Comparison of ENCODE assay signal across 8 mouse cellular contexts in genomic region chr8:127139154-127139553, GRCm38 (mm10).
DNase-seq lines count a peak whose midpoint lies in the region; ATAC-seq and TF ChIP-seq lines count a peak whose summit lies in the region.

No protein-coding gene starts in this region.

- peak; percentile 75; the same call in 1 of the 2 replicates for ATAC-seq in forebrain, embryonic 14.5 days
- ATAC-seq in lung, embryonic 15.5 days (ENCODE audit: borderline replicate concordance, extremely low read depth, low FRiP score, low TSS enrichment) = peak; percentile 62; the same call in 1 of the 2 replicates
- ATAC-seq in erythroblast, adult 5-6 weeks (replicated peaks; ENCODE audit: low FRiP score, poor library complexity, severe bottlenecking) = no peak

- no peak overlapping the region for H3K9ac ChIP-seq in ES-Bruce4 (ENCODE audit: low read depth, poor library complexity, severe bottlenecking)
- H3K9ac ChIP-seq in forebrain, embryonic 14.5 days (ENCODE audit: low read length) = no peak overlapping the region
- no peak overlapping the region for H3K9ac ChIP-seq in lung, embryonic 15.5 days

- 42% methylated on average over 1 of the region's 1 CpGs for WGBS in forebrain, embryonic 14.5 days
- 19% methylated on average over 1 of the region's 1 CpGs for WGBS in lung, embryonic 15.5 days

- no peaks in the 10 kb centered on the region for H3K9me3 ChIP-seq in ES-Bruce4 (replicated peaks; ENCODE audit: control insufficient read depth, insufficient read depth, low read length, poor library complexity, severe bottlenecking)
- H3K9me3 ChIP-seq in forebrain, embryonic 14.5 days (replicated peaks; ENCODE audit: control insufficient read depth, low read length) = no peaks in the 10 kb centered on the region
- H3K9me3 ChIP-seq in lung, embryonic 15.5 days = no peaks in the 10 kb centered on the region

- H3K4me1 ChIP-seq in ES-Bruce4 (ENCODE audit: control insufficient read depth, insufficient read depth, low read length) = no peaks in the 10 kb centered on the region
- H3K4me1 ChIP-seq in forebrain, embryonic 14.5 days (ENCODE audit: control insufficient read depth, insufficient read depth, low read length) = no peaks in the 10 kb centered on the region
- peaks cover 34% of the 10 kb centered on the region for H3K4me1 ChIP-seq in lung, embryonic 15.5 days

- no peak overlapping the region for H3K4me2 ChIP-seq in forebrain, embryonic 14.5 days (ENCODE audit: low read length)
- H3K4me2 ChIP-seq in lung, embryonic 15.5 days = no peak overlapping the region

- peak; percentile 86 for DNase-seq in brain, embryonic 14.5 days (ENCODE audit: low read depth)
- peak; percentile 88 for DNase-seq in forebrain, embryonic 14.5 days (ENCODE audit: low spot score)
- peak; percentile 48 for DNase-seq in heart, postnatal 25 days (ENCODE audit: low spot score)
- peak; percentile 57 to 74 for DNase-seq in layer of hippocampus, adult 2 months (ENCODE audit: low spot score in 2 of 2)
- peak; percentile 81 for DNase-seq in retina, postnatal 1 day

- no peak for TF ChIP-seq EP300 in ES-Bruce4 (IDR thresholded peaks at IDR 0.05; ENCODE audit: insufficient read depth, low read depth, low read length)

- H3K27me3 ChIP-seq in ES-Bruce4 (ENCODE audit: control insufficient read depth, insufficient read depth, low read length, poor library complexity, severe bottlenecking) = no peaks in the 10 kb centered on the region
- H3K27me3 ChIP-seq in forebrain, embryonic 14.5 days (replicated peaks; ENCODE audit: control insufficient read depth, insufficient read depth, low read length) = no peaks in the 10 kb centered on the region
- no peaks in the 10 kb centered on the region for H3K27me3 ChIP-seq in lung, embryonic 15.5 days

- no peak overlapping the region for H3K4me3 ChIP-seq in ES-Bruce4 (ENCODE audit: low read depth, low read length)
- H3K4me3 ChIP-seq in forebrain, embryonic 14.5 days (ENCODE audit: low read depth, low read length) = no peak overlapping the region
- no peak overlapping the region for H3K4me3 ChIP-seq in layer of hippocampus, adult 2 months
- H3K4me3 ChIP-seq in lung, embryonic 15.5 days = no peak overlapping the region

- H3K27ac ChIP-seq in ES-Bruce4 (ENCODE audit: insufficient read depth, low read length) = no peak overlapping the region
- H3K27ac ChIP-seq in forebrain, embryonic 14.5 days (ENCODE audit: low read depth, low read length) = no peak overlapping the region
- H3K27ac ChIP-seq in layer of hippocampus, adult 2 months = no peak overlapping the region
- no peak overlapping the region for H3K27ac ChIP-seq in lung, embryonic 15.5 days

- intact Hi-C loops in heart, postnatal 25 days (cut with DNase I) = loop anchor here (1.0 to 2.0 kb wide), 2 partner anchors 74 to 153 kb away; no protein-coding TSS in a partner anchor

- TF ChIP-seq CTCF in ES-Bruce4 (IDR thresholded peaks at IDR 0.05; ENCODE audit: low read depth, low read length) = peak; percentile 27
- TF ChIP-seq CTCF in brain, embryonic 14.5 days (IDR thresholded peaks at IDR 0.05; ENCODE audit: borderline replicate concordance, extremely low read depth, insufficient read depth, insufficient read length) = peak; percentile 83; the same call in 1 of the 2 replicates
- peak; percentile 96 for TF ChIP-seq CTCF in layer of hippocampus, adult 2 months (conservative IDR thresholded peaks at IDR 0.05)

- H3K36me3 ChIP-seq in ES-Bruce4 (ENCODE audit: control insufficient read depth, insufficient read depth, low read length, poor library complexity, severe bottlenecking) = no peaks in the 10 kb centered on the region
- no peaks in the 10 kb centered on the region for H3K36me3 ChIP-seq in forebrain, embryonic 14.5 days (ENCODE audit: control insufficient read depth, insufficient read depth, low read length)
- no peaks in the 10 kb centered on the region for H3K36me3 ChIP-seq in lung, embryonic 15.5 days

- TF ChIP-seq POLR2A in ES-Bruce4 (IDR thresholded peaks at IDR 0.05; ENCODE audit: insufficient read depth, low read length) = no peak
- no peak for TF ChIP-seq POLR2A in brain, embryonic 14.5 days (IDR thresholded peaks at IDR 0.05; ENCODE audit: borderline replicate concordance, extremely low read depth, insufficient read depth, insufficient read length, poor library complexity, severe bottlenecking)

Comparison
In these comparisons a context has a peak if more than half of its experiments do, and no peak if none do; other contexts are left out.
1. CTCF ChIP-seq: peak in every context shown above with its lines; median percentile 96 in layer of hippocampus, adult 2 months; 83 in brain, embryonic 14.5 days; 27 in ES-Bruce4.